Mouse (Mus musculus) MEL (cell line): ENCODE data around the gene Pgap1. TPM values are rescaled to one million over a fixed set of nuclear protein-coding genes. Genes with fewer than 3 reads are reported as not detected.

Experiments used
- DNase-seq: peaks from one replicate; pipeline ENCODE4 v3.0.0; 2011; ENCODE audit warnings: low read depth, low spot score
- H3K27ac ChIP-seq: 2 replicates; pipeline ENCODE4 v1.5.1; 2012; ENCODE audit warnings: low read depth, mild to moderate bottlenecking, control low read depth, low read length, moderate library complexity; ENCODE audit not compliant: control insufficient read depth
- H3K27me3 ChIP-seq, 2 experiments: fragments of 150-350 bp in 1 of 2; sonication (generic) in 1 of 2; 2 replicates each; pipeline ENCODE4 v1.6.1; 2012; ENCODE audit warnings: low read length in 2 of 2, mild to moderate bottlenecking in 2 of 2, improper control_type of control experiment in 1 of 2, moderate library complexity in 1 of 2; ENCODE audit not compliant: insufficient read depth in 2 of 2, control insufficient read depth in 1 of 2
- H3K36me3 ChIP-seq, 2 experiments: 2 replicates each; pipeline ENCODE4 v1.6.1; 2012 to 2014; ENCODE audit warnings: low read length in 2 of 2, improper control_type of control experiment in 1 of 2, inconsistent platforms in 1 of 2, mild to moderate bottlenecking in 1 of 2; ENCODE audit not compliant: insufficient read depth in 2 of 2, control insufficient read depth in 1 of 2
- H3K4me1 ChIP-seq, 2 experiments: fragments of 150-350 bp in 1 of 2; sonication (generic) in 1 of 2; 2 replicates each; pipeline ENCODE4 v1.6.1; 2012; ENCODE audit warnings: low read length in 2 of 2, improper control_type of control experiment in 1 of 2, mild to moderate bottlenecking in 1 of 2; ENCODE audit not compliant: insufficient read depth in 2 of 2, control insufficient read depth in 1 of 2
- H3K4me3 ChIP-seq, 2 experiments: fragments of 150-350 bp in 1 of 2; sonication (generic) in 1 of 2; 2 replicates each; pipeline ENCODE4 v1.5.1; 2012; ENCODE audit warnings: low read depth in 2 of 2, low read length in 2 of 2, mild to moderate bottlenecking in 2 of 2, moderate library complexity in 2 of 2, control low read depth in 1 of 2, improper control_type of control experiment in 1 of 2; ENCODE audit not compliant: control insufficient read depth in 1 of 2, insufficient read depth in 1 of 2
- H3K79me2 ChIP-seq: 2 replicates; pipeline ENCODE4 v1.6.1; 2012; ENCODE audit warnings: mild to moderate bottlenecking, low read length, moderate library complexity; ENCODE audit not compliant: control insufficient read depth, poor library complexity, insufficient read depth
- H3K9ac ChIP-seq: 2 replicates; pipeline ENCODE4 v1.6.1; 2012; ENCODE audit warnings: low read depth, mild to moderate bottlenecking, control low read depth, low read length, moderate library complexity; ENCODE audit not compliant: control insufficient read depth, poor library complexity, severe bottlenecking
- H3K9me3 ChIP-seq: fragments of 150-350 bp; sonication (generic); replicated peaks from 2 replicates; pipeline ENCODE4 v1.6.1; 2012; ENCODE audit warnings: mild to moderate bottlenecking, low read length, improper control_type of control experiment, moderate library complexity; ENCODE audit not compliant: insufficient read depth
- BHLHE40 ChIP-seq: IDR thresholded peaks from 2 replicates; pipeline ENCODE4 v1.6.1; 2012; ENCODE audit warnings: low read depth, mild to moderate bottlenecking, inconsistent platforms, low read length, improper control_type of control experiment, borderline replicate concordance
- CHD1 ChIP-seq: IDR thresholded peaks from 2 replicates; pipeline ENCODE4 v1.6.1; 2012; ENCODE audit warnings: low read depth, mild to moderate bottlenecking, inconsistent platforms, low read length, improper control_type of control experiment
- CHD2 ChIP-seq: IDR thresholded peaks from 2 replicates; pipeline ENCODE4 v1.6.1; 2011; ENCODE audit warnings: low read length, improper control_type of control experiment
- ETS1 ChIP-seq: IDR thresholded peaks from 2 replicates; pipeline ENCODE4 v1.6.1; 2012; ENCODE audit warnings: low read depth, mild to moderate bottlenecking, inconsistent platforms, low read length, improper control_type of control experiment, moderate library complexity
- HCFC1 ChIP-seq: IDR thresholded peaks from 2 replicates; pipeline ENCODE4 v1.6.1; 2012; ENCODE audit warnings: low read depth, mild to moderate bottlenecking, inconsistent platforms, low read length, improper control_type of control experiment, moderate library complexity
- JUND ChIP-seq: IDR thresholded peaks from 2 replicates; pipeline ENCODE4 v1.6.1; 2011; ENCODE audit warnings: low read depth, mild to moderate bottlenecking, improper control_type of control experiment, low read length
- MAZ ChIP-seq: IDR thresholded peaks from 2 replicates; pipeline ENCODE4 v1.6.1; 2012; ENCODE audit warnings: low read depth, mild to moderate bottlenecking, inconsistent platforms, low read length, improper control_type of control experiment
- MEF2A ChIP-seq: IDR thresholded peaks from 2 replicates; pipeline ENCODE4 v1.6.1; 2014; ENCODE audit warnings: low read depth, mild to moderate bottlenecking, inconsistent platforms, low read length, improper control_type of control experiment; ENCODE audit not compliant: poor library complexity, insufficient replicate concordance, severe bottlenecking; ENCODE audit errors: extremely low read depth
- NRF1 ChIP-seq: IDR thresholded peaks from 2 replicates; pipeline ENCODE4 v1.6.1; 2014; ENCODE audit warnings: low read depth, mild to moderate bottlenecking, inconsistent platforms, low read length, improper control_type of control experiment, moderate library complexity; ENCODE audit not compliant: poor library complexity, insufficient read depth, severe bottlenecking
- POLR2A ChIP-seq, 2 experiments: IDR thresholded peaks; 2 replicates each; pipeline ENCODE4 v1.6.1; 2011 to 2012; ENCODE audit warnings: low read length in 2 of 2, mild to moderate bottlenecking in 2 of 2, control low read depth in 1 of 2, improper control_type of control experiment in 1 of 2, low read depth in 1 of 2, moderate library complexity in 1 of 2; ENCODE audit not compliant: control insufficient read depth in 1 of 2, insufficient read depth in 1 of 2, poor library complexity in 1 of 2
- RCOR1 ChIP-seq: IDR thresholded peaks from 2 replicates; pipeline ENCODE4 v1.6.1; 2012; ENCODE audit warnings: low read depth, mild to moderate bottlenecking, inconsistent platforms, low read length, improper control_type of control experiment
- SIN3A ChIP-seq: IDR thresholded peaks from 2 replicates; pipeline ENCODE4 v1.6.1; 2012; ENCODE audit warnings: low read length, improper control_type of control experiment, inconsistent platforms
- UBTF ChIP-seq: IDR thresholded peaks from 2 replicates; pipeline ENCODE4 v1.6.1; 2012; ENCODE audit warnings: low read depth, mild to moderate bottlenecking, inconsistent platforms, low read length, improper control_type of control experiment, moderate library complexity, borderline replicate concordance; ENCODE audit not compliant: insufficient read depth
- USF1 ChIP-seq: IDR thresholded peaks from 2 replicates; pipeline ENCODE4 v1.6.1; 2014; ENCODE audit warnings: low read depth, mild to moderate bottlenecking, inconsistent platforms, low read length, improper control_type of control experiment, moderate library complexity
- USF2 ChIP-seq, 2 experiments: IDR thresholded peaks; 2 replicates each; pipeline ENCODE4 v1.6.1; 2011 to 2012; ENCODE audit warnings: improper control_type of control experiment in 2 of 2, low read length in 2 of 2, borderline replicate concordance in 1 of 2, inconsistent platforms in 1 of 2, low read depth in 1 of 2, mild to moderate bottlenecking in 1 of 2; ENCODE audit not compliant: insufficient read depth in 1 of 2
- ZNF384 ChIP-seq: IDR thresholded peaks from 2 replicates; pipeline ENCODE4 v1.6.1; 2012; ENCODE audit warnings: low read depth, mild to moderate bottlenecking, inconsistent platforms, low read length, improper control_type of control experiment
- polyA plus RNA-seq, 2 experiments: library from polyadenylated mRNA; stranded (reverse) in 1 of 2; unstranded in 1 of 2; fragments of >175 nt in 1 of 2; fragments of >200 nt in 1 of 2; gene quantifications; 2 replicates each; pipeline versions ENCODE4 v1.2.1 to v1.2.4; 2012; ENCODE audit warnings: low replicate concordance in 2 of 2, low read depth in 1 of 2; ENCODE audit not compliant: insufficient read length in 2 of 2, insufficient read depth in 1 of 2, missing spikeins in 1 of 2
- total RNA-seq: library from RNA; depleted of rRNA; stranded (reverse); fragments of 300-350 nt; gene quantifications from 2 replicates; pipeline ENCODE4 v1.2.3, GENCODE M21; 2012

The Pgap1 gene
- total and polyA plus RNA-seq, 3 experiments = not detected

- no peak overlapping the region for H3K4me3 ChIP-seq
- TF ChIP-seq RCOR1 (no peak), USF1 (no peak), MEF2A (no peak), SIN3A (no peak), CHD1 (no peak), USF2 (IDR thresholded peaks at IDR 0.05; ENCODE audit: borderline replicate concordance in 1 of 2, insufficient read depth in 1 of 2, low read depth in 1 of 2, low read length in 2 of 2) (no peak), BHLHE40 (no peak), JUND (no peak), ETS1 (no peak), CHD2 (no peak), MAZ (no peak), UBTF (no peak), POLR2A (IDR thresholded peaks at IDR 0.05; ENCODE audit: control insufficient read depth in 1 of 2, insufficient read depth in 1 of 2, low read depth in 1 of 2, low read length in 2 of 2, poor library complexity in 1 of 2) (no peak), ZNF384 (no peak), HCFC1 (no peak), NRF1 (no peak)
- no peaks in the 10 kb centered on the region for H3K36me3 ChIP-seq
- DNase-seq = no peak
- no peaks in the 10 kb centered on the region for H3K27me3 ChIP-seq
- H3K4me1 ChIP-seq = no peaks in the 10 kb centered on the region
- no peaks in the 10 kb centered on the region for H3K9me3 ChIP-seq
- H3K27ac ChIP-seq = no peak overlapping the region
- no peaks in the 10 kb centered on the region for H3K79me2 ChIP-seq
- H3K9ac ChIP-seq = no peak overlapping the region
Measured at GRCm38 (mm10) chr1:54597594-54598217, 40.2 kb upstream of the Pgap1 start.

- Histone ChIP-seq H3K36me3 (no peaks in the 10 kb centered on the region), H3K27me3 (no peaks in the 10 kb centered on the region), H3K4me3 (no peak overlapping the region), H3K79me2 (no peaks in the 10 kb centered on the region), H3K4me1 (no peaks in the 10 kb centered on the region), H3K9ac (no peak overlapping the region), H3K9me3 (no peaks in the 10 kb centered on the region), H3K27ac (no peak overlapping the region)
- DNase-seq = no peak
- TF ChIP-seq SIN3A (no peak), USF1 (no peak)
Measured at GRCm38 (mm10) chr1:54596151-54596550, 38.7 kb upstream of the Pgap1 start.
